Mouse (Mus musculus): ENCODE measurements around the gene Ccr6. TPM values are rescaled to one million over a fixed set of nuclear protein-coding genes. Genes with fewer than 3 reads are reported as not detected.

Ccr6 gene
- polyA plus RNA-seq, 1 experiment from 2014 or later, result 0.75 TPM

DNA sequence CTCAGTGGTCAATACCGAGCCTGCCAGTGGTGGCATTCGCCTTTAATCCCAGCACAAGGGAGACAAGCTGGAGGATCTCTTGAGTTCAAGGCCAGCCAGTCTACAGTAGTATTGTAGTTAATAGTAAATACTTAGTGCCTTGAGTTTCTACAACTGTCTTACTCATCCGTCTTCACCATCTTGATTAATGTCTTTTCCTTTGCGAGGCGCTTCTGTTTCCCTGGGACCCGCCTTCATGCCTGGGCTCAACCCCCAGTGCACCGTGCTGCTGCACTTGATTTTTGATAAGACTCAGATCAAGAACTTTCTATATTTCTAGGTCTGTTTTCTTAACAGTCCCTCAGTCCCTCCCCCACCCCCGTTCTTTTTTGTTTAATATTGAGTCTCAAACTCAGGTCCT is 49.2 kb downstream of the Ccr6 start:
- Histone ChIP-seq H3K4me3 (ENCODE audit: low read length) (peak overlapping the region; percentile 88), H3K4me2 (ENCODE audit: low read depth, low read length) (peak overlapping the region; percentile 72), H3K27me3 (replicated peaks; ENCODE audit: control insufficient read depth, insufficient read depth, low read length) (no peaks in the 10 kb centered on the region), H3K9me3 (ENCODE audit: control insufficient read depth, low read length) (no peaks in the 10 kb centered on the region), H3K9ac (ENCODE audit: low read depth, low read length) (peak overlapping the region; percentile 87), H3K4me1 (ENCODE audit: control insufficient read depth, insufficient read depth, low read length) (peaks cover 8% of the 10 kb centered on the region), H3K36me3 (ENCODE audit: control insufficient read depth, insufficient read depth, low read length) (no peaks in the 10 kb centered on the region; the same call in 1 of the 2 replicates), H3K27ac (ENCODE audit: low read length) (no peak overlapping the region)
- ATAC-seq, result no peak
- 34% methylated on average over 8 of the region's 8 CpGs for whole genome bisulfite sequencing

DNA sequence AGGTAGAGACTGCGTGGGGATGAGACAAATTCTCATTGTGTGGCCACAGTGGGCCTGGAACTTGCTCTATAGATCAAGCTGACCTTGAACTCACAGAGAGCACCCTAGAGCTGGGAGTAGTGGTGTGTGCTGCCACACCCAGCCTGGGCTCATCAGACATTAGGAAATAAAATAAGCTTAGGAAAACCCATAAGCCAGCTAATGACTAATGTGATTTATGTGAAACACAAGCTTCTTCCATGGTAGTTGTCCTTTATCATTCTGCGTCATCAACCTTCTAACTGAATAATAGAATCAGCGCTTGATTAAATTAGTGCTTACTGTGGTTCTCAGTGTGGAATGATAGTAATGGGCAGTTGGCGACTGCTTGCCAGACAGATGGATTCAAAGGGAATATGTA is 51.1 kb downstream of the Ccr6 start:
- ATAC-seq, result no peak
- no peak overlapping the region for H3K4me3 ChIP-seq (ENCODE audit: low read length)
- peaks cover 8% of the 10 kb centered on the region for H3K4me1 ChIP-seq (ENCODE audit: control insufficient read depth, insufficient read depth, low read length)
- no peaks in the 10 kb centered on the region for H3K27me3 ChIP-seq (replicated peaks; ENCODE audit: control insufficient read depth, insufficient read depth, low read length)
- H3K4me2 ChIP-seq (ENCODE audit: low read depth, low read length), result no peak overlapping the region
- WGBS, result 88% methylated on average over 4 of the region's 4 CpGs
- no peak overlapping the region for H3K27ac ChIP-seq (ENCODE audit: low read length)
- no peaks in the 10 kb centered on the region for H3K9me3 ChIP-seq (ENCODE audit: control insufficient read depth, low read length)
- no peak overlapping the region for H3K9ac ChIP-seq (ENCODE audit: low read depth, low read length)
- H3K36me3 ChIP-seq (ENCODE audit: control insufficient read depth, insufficient read depth, low read length), result no peaks in the 10 kb centered on the region; the same call in 1 of the 2 replicates

DNA sequence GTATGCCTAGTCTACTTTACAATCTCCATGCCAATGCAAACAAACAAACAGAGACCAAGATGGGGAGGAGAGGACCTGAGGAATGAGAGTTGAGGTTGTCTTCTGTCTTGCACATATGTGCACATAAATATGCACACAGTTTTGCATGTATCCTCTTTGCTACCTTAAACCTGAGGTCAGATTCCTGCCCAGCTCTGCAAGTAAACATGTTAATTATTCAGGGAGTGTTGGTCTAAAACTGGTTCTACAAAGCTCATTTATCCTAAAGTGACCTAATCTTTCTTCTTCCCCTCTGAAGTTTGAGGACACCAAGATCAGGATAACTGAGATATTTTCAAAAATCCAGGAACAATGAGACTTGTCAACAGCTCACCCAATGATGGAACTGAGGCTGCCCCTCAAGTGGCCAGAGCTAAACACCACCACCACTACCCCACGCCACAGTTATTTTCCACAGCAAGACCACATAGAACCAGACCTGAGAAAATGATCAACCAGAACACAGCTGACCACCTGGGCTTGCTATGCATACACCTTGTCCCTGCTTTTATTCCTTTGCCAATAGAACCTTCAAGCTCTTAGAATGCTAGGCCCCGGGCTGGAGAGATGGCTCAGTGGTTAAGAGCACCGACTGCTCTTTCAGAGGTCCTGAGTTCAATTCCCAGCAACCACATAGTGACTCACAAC is 54.3 kb downstream of the Ccr6 start:
- Histone ChIP-seq H3K36me3 (ENCODE audit: control insufficient read depth, insufficient read depth, low read length) (no peaks in the 10 kb centered on the region; the same call in 1 of the 2 replicates), H3K9ac (ENCODE audit: low read depth, low read length) (no peak overlapping the region), H3K4me2 (ENCODE audit: low read depth, low read length) (no peak overlapping the region), H3K27me3 (replicated peaks; ENCODE audit: control insufficient read depth, insufficient read depth, low read length) (no peaks in the 10 kb centered on the region), H3K27ac (ENCODE audit: low read length) (no peak overlapping the region), H3K4me3 (ENCODE audit: low read length) (no peak overlapping the region), H3K9me3 (ENCODE audit: control insufficient read depth, low read length) (no peaks in the 10 kb centered on the region), H3K4me1 (ENCODE audit: control insufficient read depth, insufficient read depth, low read length) (peaks cover under 1% of the 10 kb centered on the region)
- WGBS, result 93% methylated on average over 3 of the region's 3 CpGs
- no peak for ATAC-seq

DNA sequence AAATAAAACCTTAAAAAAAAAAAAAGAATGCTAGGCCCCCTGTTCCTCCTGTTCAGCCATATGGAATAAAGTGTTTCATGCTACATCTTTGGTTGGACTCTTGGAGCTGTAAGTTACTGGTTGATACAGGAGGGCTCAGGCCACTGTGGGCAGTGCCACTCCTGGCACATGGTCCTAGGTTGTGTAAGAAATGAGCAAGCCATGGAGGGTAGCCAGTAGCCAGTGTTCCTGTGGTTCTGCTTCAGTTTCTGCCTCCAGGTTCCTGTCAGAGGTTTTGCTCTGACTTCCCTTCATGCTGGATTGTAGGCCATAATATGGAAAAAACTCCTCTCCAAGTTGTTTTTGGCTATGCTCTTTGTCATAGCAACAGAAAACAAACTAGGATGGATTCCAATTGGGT is 54.9 kb downstream of the Ccr6 start:
- H3K27me3 ChIP-seq (replicated peaks; ENCODE audit: control insufficient read depth, insufficient read depth, low read length), result no peaks in the 10 kb centered on the region
- no peak overlapping the region for H3K4me3 ChIP-seq (ENCODE audit: low read length)
- no peaks in the 10 kb centered on the region for H3K4me1 ChIP-seq (ENCODE audit: control insufficient read depth, insufficient read depth, low read length)
- no peaks in the 10 kb centered on the region for H3K9me3 ChIP-seq (ENCODE audit: control insufficient read depth, low read length)
- ATAC-seq, result no peak
- no peaks in the 10 kb centered on the region; the same call in 1 of the 2 replicates for H3K36me3 ChIP-seq (ENCODE audit: control insufficient read depth, insufficient read depth, low read length)
- no peak overlapping the region for H3K4me2 ChIP-seq (ENCODE audit: low read depth, low read length)
- H3K9ac ChIP-seq (ENCODE audit: low read depth, low read length), result no peak overlapping the region
- H3K27ac ChIP-seq (ENCODE audit: low read length), result no peak overlapping the region

DNA sequence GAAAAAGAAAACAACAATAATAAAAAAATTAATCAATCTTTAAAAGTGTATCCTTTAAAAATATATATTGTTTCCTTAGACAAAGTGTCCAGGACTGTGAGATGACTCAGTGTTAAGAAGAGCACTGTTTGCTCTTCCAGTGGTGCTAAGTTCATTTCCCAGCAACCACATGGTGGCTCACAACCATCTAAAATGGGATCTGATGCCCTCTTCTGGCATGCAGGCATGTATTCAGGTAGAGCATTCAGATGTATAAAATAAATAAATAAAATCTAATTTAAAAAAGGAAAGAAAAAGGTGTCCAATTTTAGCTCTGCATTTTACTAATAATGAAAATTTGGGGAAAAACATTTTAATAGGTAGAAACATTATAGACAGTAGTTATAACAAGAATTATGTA is 60.0 kb downstream of the Ccr6 start:
- H3K4me1 ChIP-seq (ENCODE audit: control insufficient read depth, insufficient read depth, low read length), result no peaks in the 10 kb centered on the region
- H3K9me3 ChIP-seq (ENCODE audit: control insufficient read depth, low read length), result no peaks in the 10 kb centered on the region
- H3K36me3 ChIP-seq (ENCODE audit: control insufficient read depth, insufficient read depth, low read length), result no peaks in the 10 kb centered on the region
- H3K27me3 ChIP-seq (replicated peaks; ENCODE audit: control insufficient read depth, insufficient read depth, low read length), result no peaks in the 10 kb centered on the region
- H3K4me3 ChIP-seq (ENCODE audit: low read length), result no peak overlapping the region
- H3K9ac ChIP-seq (ENCODE audit: low read depth, low read length), result no peak overlapping the region
- ATAC-seq, result no peak
- no peak overlapping the region for H3K27ac ChIP-seq (ENCODE audit: low read length)
- no peak overlapping the region for H3K4me2 ChIP-seq (ENCODE audit: low read depth, low read length)

DNA sequence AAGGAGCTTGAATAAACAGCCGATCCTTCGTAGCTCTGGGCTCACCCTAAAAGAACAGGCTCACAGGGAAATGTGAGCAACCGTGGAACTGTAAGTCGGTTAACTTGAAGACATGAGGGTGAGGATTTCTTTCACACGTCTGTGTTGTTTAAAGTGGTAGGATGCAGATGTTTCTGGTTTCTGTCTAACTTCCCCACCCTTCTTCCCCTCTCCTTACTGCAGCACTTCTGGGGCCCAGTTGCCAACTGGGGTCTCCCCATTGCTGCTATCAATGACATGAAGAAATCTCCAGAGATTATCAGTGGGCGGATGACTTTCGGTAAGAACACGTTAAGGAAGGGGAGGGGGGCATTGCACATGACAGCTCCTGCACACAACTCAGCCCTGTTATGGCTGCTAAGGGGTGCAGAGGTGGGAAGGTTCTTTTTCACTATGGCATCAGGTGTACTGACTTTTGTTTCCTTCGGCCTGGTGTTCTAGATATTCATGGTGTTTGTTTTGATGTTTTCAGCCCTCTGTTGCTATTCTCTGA is 60.5 kb downstream of the Ccr6 start:
- no peak overlapping the region for H3K27ac ChIP-seq (ENCODE audit: low read length)

DNA sequence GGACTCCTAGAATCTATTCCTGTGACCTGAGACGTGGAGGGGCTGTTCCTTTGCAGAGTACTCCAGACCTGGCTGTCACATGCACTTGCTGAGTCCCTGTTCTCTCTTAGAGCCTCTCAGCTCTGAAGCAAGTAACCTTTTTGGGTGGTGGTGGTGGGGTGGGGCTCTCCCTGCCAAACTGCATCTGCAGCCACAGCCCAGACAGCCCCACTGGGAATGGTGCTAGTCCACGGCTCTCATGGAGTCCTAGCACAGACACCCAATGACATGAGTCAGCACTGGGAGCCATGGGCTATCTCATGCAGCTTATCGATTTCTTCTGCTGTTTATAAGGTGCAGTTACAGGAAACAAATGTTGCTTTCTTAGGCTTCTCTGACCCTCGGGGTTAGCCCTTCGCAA is 61.9 kb downstream of the Ccr6 start:
- WGBS, result 82% methylated on average over 5 of the region's 5 CpGs
- no peaks in the 10 kb centered on the region for H3K27me3 ChIP-seq (replicated peaks; ENCODE audit: control insufficient read depth, insufficient read depth, low read length)
- H3K9me3 ChIP-seq (ENCODE audit: control insufficient read depth, low read length), result no peaks in the 10 kb centered on the region

More for the DNA sequence above, 60.5 kb downstream of the Ccr6 start:
- ATAC-seq, result no peak
- H3K9me3 ChIP-seq (ENCODE audit: control insufficient read depth, low read length), result no peaks in the 10 kb centered on the region
- 85% methylated on average over 9 of the region's 9 CpGs for WGBS
- H3K4me3 ChIP-seq (ENCODE audit: low read length), result no peak overlapping the region
- H3K4me2 ChIP-seq (ENCODE audit: low read depth, low read length), result no peak overlapping the region
- H3K9ac ChIP-seq (ENCODE audit: low read depth, low read length), result no peak overlapping the region
- no peaks in the 10 kb centered on the region for H3K4me1 ChIP-seq (ENCODE audit: control insufficient read depth, insufficient read depth, low read length)
- no peaks in the 10 kb centered on the region for H3K36me3 ChIP-seq (ENCODE audit: control insufficient read depth, insufficient read depth, low read length)
- no peaks in the 10 kb centered on the region for H3K27me3 ChIP-seq (replicated peaks; ENCODE audit: control insufficient read depth, insufficient read depth, low read length)

DNA sequence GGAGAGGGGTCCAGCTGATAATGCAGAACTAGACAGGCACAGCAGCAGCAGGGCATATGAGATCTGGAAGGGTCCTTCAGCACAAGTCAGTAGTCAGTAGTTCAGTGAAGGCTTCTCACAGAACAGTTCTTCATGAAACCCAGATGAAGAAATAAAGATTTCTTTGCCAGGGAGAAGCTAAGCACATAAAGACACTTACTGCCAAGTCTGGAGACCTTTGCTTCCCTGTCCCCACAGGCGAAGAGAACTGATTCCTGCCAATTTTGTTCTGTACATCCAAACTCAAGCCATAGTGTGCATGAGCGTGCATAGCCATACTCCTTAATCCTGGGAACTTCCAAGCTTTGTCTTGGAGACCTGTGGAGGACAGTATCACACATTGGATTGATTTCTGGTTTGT is 62.4 kb downstream of the Ccr6 start:
- Histone ChIP-seq H3K36me3 (ENCODE audit: control insufficient read depth, insufficient read depth, low read length) (no peaks in the 10 kb centered on the region), H3K27ac (ENCODE audit: low read length) (no peak overlapping the region), H3K9ac (ENCODE audit: low read depth, low read length) (no peak overlapping the region), H3K4me1 (ENCODE audit: control insufficient read depth, insufficient read depth, low read length) (no peaks in the 10 kb centered on the region), H3K4me2 (ENCODE audit: low read depth, low read length) (no peak overlapping the region), H3K27me3 (replicated peaks; ENCODE audit: control insufficient read depth, insufficient read depth, low read length) (no peaks in the 10 kb centered on the region), H3K9me3 (ENCODE audit: control insufficient read depth, low read length) (no peaks in the 10 kb centered on the region), H3K4me3 (ENCODE audit: low read length) (no peak overlapping the region)
- WGBS, result 93% methylated on average over 2 of the region's 2 CpGs
- no peak for ATAC-seq

More for the DNA sequence above, 61.9 kb downstream of the Ccr6 start:
- no peak for ATAC-seq
- Histone ChIP-seq H3K9ac (ENCODE audit: low read depth, low read length) (no peak overlapping the region), H3K4me2 (ENCODE audit: low read depth, low read length) (no peak overlapping the region), H3K36me3 (ENCODE audit: control insufficient read depth, insufficient read depth, low read length) (no peaks in the 10 kb centered on the region), H3K27ac (ENCODE audit: low read length) (no peak overlapping the region), H3K4me1 (ENCODE audit: control insufficient read depth, insufficient read depth, low read length) (no peaks in the 10 kb centered on the region), H3K4me3 (ENCODE audit: low read length) (no peak overlapping the region)

DNA sequence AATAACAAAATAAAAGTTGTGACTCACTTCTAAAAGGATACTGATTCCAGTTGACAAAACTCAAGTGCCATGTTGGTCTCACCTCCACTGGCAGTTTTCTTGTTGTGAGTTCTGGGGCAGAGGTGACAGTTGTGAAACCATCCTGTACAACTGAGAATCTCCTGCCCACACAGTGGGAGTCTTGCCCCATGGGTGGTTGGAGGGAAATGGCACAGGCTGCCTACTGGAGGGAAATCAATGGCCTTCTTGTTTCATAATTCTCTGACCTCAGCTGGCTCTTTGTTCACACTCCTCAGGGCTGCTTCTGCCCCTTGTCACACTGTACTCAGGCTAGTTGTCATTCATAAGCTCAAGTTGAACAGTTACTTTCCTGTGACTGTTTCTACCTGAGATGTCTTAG is 63.7 kb downstream of the Ccr6 start:
- H3K4me2 ChIP-seq (ENCODE audit: low read depth, low read length), result no peak overlapping the region
- no peaks in the 10 kb centered on the region for H3K36me3 ChIP-seq (ENCODE audit: control insufficient read depth, insufficient read depth, low read length)
- H3K27me3 ChIP-seq (replicated peaks; ENCODE audit: control insufficient read depth, insufficient read depth, low read length), result no peaks in the 10 kb centered on the region
- no peaks in the 10 kb centered on the region for H3K9me3 ChIP-seq (ENCODE audit: control insufficient read depth, low read length)
- H3K9ac ChIP-seq (ENCODE audit: low read depth, low read length), result no peak overlapping the region
- no peaks in the 10 kb centered on the region for H3K4me1 ChIP-seq (ENCODE audit: control insufficient read depth, insufficient read depth, low read length)
- ATAC-seq, result no peak
- no peak overlapping the region for H3K4me3 ChIP-seq (ENCODE audit: low read length)
- no peak overlapping the region for H3K27ac ChIP-seq (ENCODE audit: low read length)

DNA sequence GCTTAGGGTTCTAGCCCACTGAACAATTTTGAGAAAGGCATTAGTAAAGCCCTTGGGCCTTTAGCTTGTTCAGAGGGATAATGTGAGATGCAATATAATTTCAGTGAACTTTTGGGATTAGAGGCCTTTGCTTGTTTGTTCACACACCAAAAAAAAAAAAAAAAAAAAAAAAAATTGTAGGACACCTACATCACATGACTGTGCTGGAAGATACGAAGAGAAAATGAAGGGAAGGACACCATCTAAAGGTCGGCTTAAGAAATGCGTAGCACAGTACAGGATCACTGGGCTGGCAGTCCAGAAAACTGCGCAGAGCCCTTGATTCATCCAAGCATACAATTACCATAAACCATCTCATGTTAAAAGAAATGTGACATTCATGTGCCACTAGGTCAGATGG is 65.7 kb downstream of the Ccr6 start:
- no peaks in the 10 kb centered on the region for H3K9me3 ChIP-seq (ENCODE audit: control insufficient read depth, low read length)
- no peaks in the 10 kb centered on the region for H3K27me3 ChIP-seq (replicated peaks; ENCODE audit: control insufficient read depth, insufficient read depth, low read length)
- WGBS, result 82% methylated on average over 4 of the region's 4 CpGs
- no peaks in the 10 kb centered on the region for H3K4me1 ChIP-seq (ENCODE audit: control insufficient read depth, insufficient read depth, low read length)
- no peak overlapping the region for H3K4me3 ChIP-seq (ENCODE audit: low read length)
- no peak overlapping the region for H3K4me2 ChIP-seq (ENCODE audit: low read depth, low read length)
- no peak overlapping the region for H3K9ac ChIP-seq (ENCODE audit: low read depth, low read length)
- no peaks in the 10 kb centered on the region for H3K36me3 ChIP-seq (ENCODE audit: control insufficient read depth, insufficient read depth, low read length)
- no peak overlapping the region for H3K27ac ChIP-seq (ENCODE audit: low read length)
- ATAC-seq, result no peak
